Mouse (Mus musculus) megakaryocyte, embryonic 14.5 days (primary cell): ENCODE data around the gene Slfn5.

ENCODE experiments used
- FLI1 ChIP-seq: IDR thresholded peaks from 2 replicates; pipeline ENCODE4 v1.6.1; 2012; ENCODE audit warnings: low read length, inconsistent platforms, mixed read lengths
- GATA1 ChIP-seq: IDR thresholded peaks from 3 replicates; pipeline ENCODE4 v1.6.1; 2012; ENCODE audit warnings: mixed read lengths, low read length, inconsistent platforms, borderline replicate concordance

DNA sequence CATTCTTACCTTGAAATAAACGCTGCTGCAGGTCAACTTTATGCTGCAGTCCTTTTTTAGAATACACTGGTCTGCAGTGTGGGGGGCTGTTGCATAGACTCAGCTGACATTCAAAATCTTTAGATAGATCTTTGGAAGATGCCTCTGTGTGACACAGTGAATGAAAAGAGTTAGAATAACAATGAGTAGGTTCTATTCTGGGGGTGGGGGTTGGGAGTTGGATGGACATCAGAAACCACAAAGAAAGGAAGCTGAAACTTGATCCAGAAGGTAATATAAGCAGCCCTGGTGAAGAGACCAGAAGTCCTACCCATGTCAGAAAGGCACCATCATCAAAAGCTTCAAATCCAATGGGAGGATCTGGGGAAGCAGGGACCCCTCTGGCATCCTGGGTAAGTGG is 62.2 kb downstream of the Slfn5 start:
- TF ChIP-seq GATA1 (no peak), FLI1 (no peak)
